Mouse (Mus musculus) kidney, postnatal 0 days (tissue): ENCODE results near the gene 1700020A23Rik. TPM values are rescaled to one million over a fixed set of nuclear protein-coding genes. Genes with fewer than 3 reads are reported as not detected.
"Not testable (repeated sequence)": the region's sequence is repeated elsewhere in the genome, so short reads cannot be mapped to it uniquely, and the experiment has no call there.

Experiments
- ATAC-seq: fragments of 200-750 bp; cut with Nextera tagmentation; replicated peaks from 2 replicates; pipeline ENCODE4 v1.8.0; 2017; ENCODE audit warnings: low read depth, moderate number of reproducible peaks, moderate TSS enrichment, moderate library complexity; ENCODE audit not compliant: low FRiP score
- DNase-seq: peaks from one replicate; pipeline ENCODE4 v3.0.0-alpha.2; 2016; ENCODE audit warnings: low spot score
- H3K27ac ChIP-seq: fragments of 300-500 bp; sonication (generic); 2 replicates; pipeline ENCODE4 v1.5.1; 2014; ENCODE audit warnings: mild to moderate bottlenecking
- H3K27me3 ChIP-seq: fragments of 300-500 bp; sonication (generic); 2 replicates; pipeline ENCODE4 v1.6.1; 2014; ENCODE audit warnings: low read length, mixed read lengths; ENCODE audit not compliant: insufficient read depth
- H3K36me3 ChIP-seq: fragments of 300-500 bp; sonication (generic); 2 replicates; pipeline ENCODE4 v1.6.1; 2014; ENCODE audit warnings: low read length, mixed read lengths; ENCODE audit not compliant: insufficient read depth
- H3K4me1 ChIP-seq: fragments of 300-500 bp; sonication (generic); replicated peaks from 2 replicates; pipeline ENCODE4 v1.6.1; 2014; ENCODE audit warnings: antibody characterized with exemption, low read length, mixed read lengths; ENCODE audit not compliant: insufficient read depth
- H3K4me2 ChIP-seq: fragments of 300-500 bp; sonication (generic); 2 replicates; pipeline ENCODE4 v1.6.1; 2014; ENCODE audit warnings: mild to moderate bottlenecking, low read length, moderate library complexity, mixed read lengths
- H3K4me3 ChIP-seq: fragments of 300-500 bp; sonication (generic); replicated peaks from 2 replicates; pipeline ENCODE4 v1.5.1; 2014; ENCODE audit warnings: low read depth, low read length
- H3K9ac ChIP-seq: fragments of 300-500 bp; sonication (generic); 2 replicates; pipeline ENCODE4 v1.6.1; 2014; ENCODE audit warnings: low read depth, low read length
- H3K9me3 ChIP-seq: fragments of 300-500 bp; sonication (generic); replicated peaks from 2 replicates; pipeline ENCODE4 v1.6.1; 2016; ENCODE audit warnings: low read length, inconsistent platforms, mixed read lengths
- CTCF ChIP-seq: IDR thresholded peaks from 2 replicates; pipeline ENCODE4 v1.5.1; 2016; ENCODE audit warnings: antibody characterized with exemption, low read depth, mild to moderate bottlenecking, moderate library complexity
- WGBS: fragments of 180-500 bp; shearing (Covaris S2); extraction: QIAGEN DNeasy Blood & Tissue Kit; methylation state at CpG from one replicate; pipeline ENCODE4 v1.1.7; 2014; 5-methylcytosine and 5-hydroxymethylcytosine counted together
- polyA plus RNA-seq: library from polyadenylated mRNA; unstranded; fragments of >200 nt; fragmentation: Nextera tagmentation; extraction: Ambion mirVana; gene quantifications from 2 replicates; pipeline ENCODE4 v1.2.1, GENCODE M21; 2015

Gene 1700020A23Rik
- not detected in 2 replicates for polyA plus RNA-seq

GRCm38 (mm10) chr2:130404939-130405338, at the start of gene 1700020A23Rik, which contains the start of gene Gm28372:
Gene 1700020A23Rik, plus strand, starts transcription at chr2:130405259.
Gene Gm28372, plus strand, starts transcription at chr2:130405239.
- WGBS: 100% methylated on average over 1 of the region's 1 CpGs
- no peak for TF ChIP-seq CTCF
- Histone ChIP-seq H3K4me3 (no peak within 1 kb of the TSS), H3K27ac (no peak within 1 kb of the TSS), H3K9ac (no peak within 1 kb of the TSS), H3K9me3 (no peaks in the 10 kb centered on the region), H3K4me1 (no peaks in the 10 kb centered on the region), H3K4me2 (no peak within 1 kb of the TSS), H3K27me3 (no peaks in the 10 kb centered on the region), H3K36me3 (no peaks in the 10 kb centered on the region)
- no peak for ATAC-seq
- no peak for DNase-seq

GRCm38 (mm10) chr2:130357551-130357950, 47.5 kb upstream of the 1700020A23Rik start:
- no peak for DNase-seq

GRCm38 (mm10) chr2:130358852-130359251, 46.2 kb upstream of the 1700020A23Rik start:
- Histone ChIP-seq H3K9ac (no peak overlapping the region), H3K4me1 (no peaks in the 10 kb centered on the region; the same call in 1 of the 2 replicates), H3K4me3 (no peak overlapping the region), H3K27ac (no peak overlapping the region), H3K4me2 (no peak overlapping the region), H3K36me3 (no peaks in the 10 kb centered on the region), H3K27me3 (peaks cover 21% of the 10 kb centered on the region), H3K9me3 (no peaks in the 10 kb centered on the region)
- ATAC-seq (no peak), DNase-seq (no peak)
- 16% methylated on average over 5 of the region's 5 CpGs for WGBS
- TF ChIP-seq CTCF: no peak

More at GRCm38 (mm10) chr2:130357551-130357950, 47.5 kb upstream of the 1700020A23Rik start:
- Histone ChIP-seq H3K9ac (no peak overlapping the region), H3K27ac (no peak overlapping the region), H3K9me3 (no peaks in the 10 kb centered on the region), H3K4me2 (no peak overlapping the region), H3K27me3 (peaks cover 15% of the 10 kb centered on the region), H3K4me3 (no peak overlapping the region), H3K4me1 (no peaks in the 10 kb centered on the region; the same call in 1 of the 2 replicates), H3K36me3 (no peaks in the 10 kb centered on the region)
- 91% methylated on average over 5 of the region's 5 CpGs for WGBS
- ATAC-seq: no peak
- no peak for TF ChIP-seq CTCF

- no peak overlapping the region for H3K9ac ChIP-seq
- peak; percentile 85 for DNase-seq
- H3K27ac ChIP-seq: no peak overlapping the region
- no peak overlapping the region for H3K4me3 ChIP-seq
- peaks cover 7% of the 10 kb centered on the region; the same call in 1 of the 2 replicates for H3K4me1 ChIP-seq
- H3K4me2 ChIP-seq: no peak overlapping the region
- H3K27me3 ChIP-seq: peaks cover 22% of the 10 kb centered on the region
- 6% methylated on average over 14 of the region's 14 CpGs for WGBS
- ATAC-seq: no peak
- peak; percentile 81 for TF ChIP-seq CTCF
- H3K9me3 ChIP-seq: no peaks in the 10 kb centered on the region
- H3K36me3 ChIP-seq: no peaks in the 10 kb centered on the region
Measured at GRCm38 (mm10) chr2:130362511-130363026, 42.5 kb upstream of the 1700020A23Rik start.

- peak overlapping the region; percentile 48 for H3K4me3 ChIP-seq
- H3K4me2 ChIP-seq: peak overlapping the region; percentile 87
- peak; percentile 84 for DNase-seq
- peak overlapping the region; percentile 11; the same call in 1 of the 2 replicates for H3K27ac ChIP-seq
- TF ChIP-seq CTCF: peak; percentile 59
- no peaks in the 10 kb centered on the region for H3K9me3 ChIP-seq
- peaks cover 7% of the 10 kb centered on the region; the same call in 1 of the 2 replicates for H3K4me1 ChIP-seq
- WGBS: 7% methylated on average over 28 of the region's 30 CpGs
- peaks cover 22% of the 10 kb centered on the region for H3K27me3 ChIP-seq
- peak overlapping the region; percentile 61 for H3K9ac ChIP-seq
- ATAC-seq: peak; percentile 63; the same call in 1 of the 2 replicates
- H3K36me3 ChIP-seq: no peaks in the 10 kb centered on the region
Measured at GRCm38 (mm10) chr2:130365211-130366094, 39.6 kb upstream of the 1700020A23Rik start.

GRCm38 (mm10) chr2:130367386-130367785, 37.7 kb upstream of the 1700020A23Rik start:
- no peak for TF ChIP-seq CTCF
- 54% methylated on average over 4 of the region's 4 CpGs for WGBS
- DNase-seq: no peak
- Histone ChIP-seq H3K4me3 (no peak overlapping the region), H3K27ac (no peak overlapping the region), H3K4me1 (peaks cover 7% of the 10 kb centered on the region; the same call in 1 of the 2 replicates), H3K9ac (no peak overlapping the region), H3K36me3 (no peaks in the 10 kb centered on the region), H3K4me2 (no peak overlapping the region), H3K9me3 (no peaks in the 10 kb centered on the region), H3K27me3 (peaks cover 9% of the 10 kb centered on the region; the same call in 1 of the 2 replicates)
- no peak for ATAC-seq

GRCm38 (mm10) chr2:130373026-130373425, 32.0 kb upstream of the 1700020A23Rik start:
- H3K4me2 ChIP-seq, H3K27me3 ChIP-seq, DNase-seq, H3K9ac ChIP-seq, H3K27ac ChIP-seq, ATAC-seq, H3K36me3 ChIP-seq, H3K4me1 ChIP-seq, H3K9me3 ChIP-seq, H3K4me3 ChIP-seq: not testable (repeated sequence)
- WGBS: 42% methylated on average over 1 of the region's 1 CpGs
